Mouse (Mus musculus) midbrain, postnatal 0 days (tissue): ENCODE measurements at regions not wholly inside any gene's neighbourhood (a gene's known extent, or its start where the extent isn't known, plus 50 kb on each side); places are given as distances from the start of the nearest gene placed in this dataset.

Experiments
- ATAC-seq: fragments of 200-750 bp; cut with Nextera tagmentation; 2 replicates; pipeline ENCODE4 v1.8.0; 2017; ENCODE audit warnings: moderate number of reproducible peaks, mild to moderate bottlenecking, moderate TSS enrichment, moderate library complexity; ENCODE audit not compliant: low FRiP score
- DNase-seq: peaks from one replicate; pipeline ENCODE4 v3.0.0-alpha.2; 2015; ENCODE audit warnings: low spot score
- H3K27ac ChIP-seq: fragments of 300-500 bp; sonication (generic); 2 replicates; pipeline ENCODE4 v1.5.1; 2014; ENCODE audit warnings: low read depth, mild to moderate bottlenecking, low read length, mixed read lengths
- H3K27me3 ChIP-seq: fragments of 300-500 bp; sonication (generic); 2 replicates; pipeline ENCODE4 v1.6.1; 2014; ENCODE audit warnings: low read length, control low read depth, mixed read lengths; ENCODE audit not compliant: insufficient read depth
- H3K36me3 ChIP-seq: fragments of 300-500 bp; sonication (generic); 2 replicates; pipeline ENCODE4 v1.6.1; 2014; ENCODE audit warnings: low read length, control low read depth, mixed read lengths; ENCODE audit not compliant: insufficient read depth
- H3K4me1 ChIP-seq: fragments of 300-500 bp; sonication (generic); 2 replicates; pipeline ENCODE4 v1.6.1; 2014; ENCODE audit warnings: mild to moderate bottlenecking, control low read depth, antibody characterized with exemption, low read length, mixed read lengths; ENCODE audit not compliant: insufficient read depth
- H3K4me2 ChIP-seq: fragments of 300-500 bp; sonication (generic); 2 replicates; pipeline ENCODE4 v1.6.1; 2014; ENCODE audit warnings: low read depth, mild to moderate bottlenecking, low read length, mixed read lengths; ENCODE audit not compliant: poor library complexity, severe bottlenecking
- H3K4me3 ChIP-seq: fragments of 300-500 bp; sonication (generic); 2 replicates; pipeline ENCODE4 v1.5.1; 2014; ENCODE audit warnings: low read depth, mild to moderate bottlenecking, low read length, moderate library complexity
- H3K9ac ChIP-seq: fragments of 300-500 bp; sonication (generic); replicated peaks from 2 replicates; pipeline ENCODE4 v1.6.1; 2014; ENCODE audit warnings: mild to moderate bottlenecking, low read length, moderate library complexity, mixed read lengths; ENCODE audit not compliant: poor library complexity, severe bottlenecking
- H3K9me3 ChIP-seq: fragments of 300-500 bp; sonication (generic); 2 replicates; pipeline ENCODE4 v1.6.1; 2016; ENCODE audit warnings: low read length, control low read depth
- CTCF ChIP-seq: IDR thresholded peaks from 2 replicates; pipeline ENCODE4 v1.5.1; 2016; ENCODE audit warnings: antibody characterized with exemption, mild to moderate bottlenecking
- WGBS: fragments of 180-500 bp; shearing (Covaris S2); extraction: QIAGEN DNeasy Blood & Tissue Kit; methylation state at CpG from one replicate; pipeline ENCODE4 v1.1.7; 2014; 5-methylcytosine and 5-hydroxymethylcytosine counted together

DNA sequence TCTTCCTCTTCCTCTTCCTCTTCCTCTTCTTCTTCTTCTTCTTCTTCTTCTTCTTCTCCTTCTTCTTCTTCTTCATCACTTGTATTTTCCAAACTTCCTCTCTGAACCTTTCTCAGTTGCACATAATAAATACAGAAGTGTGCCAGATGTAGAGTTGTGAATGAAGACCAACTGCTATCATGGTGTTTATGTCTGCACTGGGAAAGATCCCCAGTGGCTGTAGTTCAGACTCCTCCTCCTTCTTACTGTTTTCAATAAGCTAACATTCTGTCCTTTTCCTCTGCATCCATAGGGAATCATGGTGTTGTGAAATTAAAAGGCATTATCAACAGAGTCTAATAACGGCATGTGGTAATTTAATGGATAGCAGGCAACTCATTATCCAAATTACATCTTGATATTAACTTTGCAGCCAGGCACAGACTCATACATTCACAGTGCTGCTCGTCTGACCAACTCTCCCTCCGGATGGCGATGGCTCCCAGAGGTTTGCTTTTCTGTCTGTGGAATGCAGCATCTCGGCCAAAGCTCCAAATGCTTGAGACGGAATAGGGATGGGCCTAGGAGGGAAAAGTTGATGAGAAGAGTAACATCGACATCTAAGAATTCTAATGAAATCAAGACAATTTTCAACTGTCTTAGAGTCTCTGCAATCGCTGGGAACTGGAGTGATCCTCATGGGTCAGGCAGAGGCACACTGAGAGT, 219.6 kb downstream of the Irs2 start:
- Histone ChIP-seq H3K27ac (no peak overlapping the region), H3K4me1 (peaks cover 10% of the 10 kb centered on the region; the same call in 1 of the 2 replicates), H3K27me3 (no peaks in the 10 kb centered on the region), H3K36me3 (no peaks in the 10 kb centered on the region), H3K4me2 (no peak overlapping the region), H3K9ac (no peak overlapping the region), H3K4me3 (no peak overlapping the region), H3K9me3 (no peaks in the 10 kb centered on the region)
- WGBS, result 78% methylated on average over 8 of the region's 8 CpGs
- DNase-seq (no peak), ATAC-seq (no peak)
- TF ChIP-seq CTCF, result no peak

DNA sequence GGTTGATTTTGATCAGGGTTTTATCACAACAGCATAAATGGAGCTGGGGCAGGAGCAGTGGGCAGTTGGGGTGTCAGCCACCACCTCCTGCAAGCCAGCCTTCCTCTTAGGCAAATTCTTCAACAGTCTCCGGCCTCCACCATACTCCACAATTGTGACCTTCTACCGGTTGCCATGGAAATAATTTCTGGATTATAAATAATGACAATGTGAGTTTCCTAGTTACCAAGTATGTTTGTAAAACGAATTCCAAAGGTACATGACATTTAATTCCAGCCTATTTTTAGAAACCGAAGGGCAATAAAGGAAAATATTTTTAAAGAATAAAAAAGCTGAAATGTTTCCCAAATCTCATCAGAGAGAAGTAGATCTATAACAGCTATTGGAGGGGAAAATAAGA, 222.5 kb downstream of the Irs2 start:
- H3K36me3 ChIP-seq, result no peaks in the 10 kb centered on the region
- no peaks in the 10 kb centered on the region for H3K27me3 ChIP-seq
- H3K4me3 ChIP-seq, result no peak overlapping the region
- H3K4me2 ChIP-seq, result no peak overlapping the region
- no peaks in the 10 kb centered on the region for H3K9me3 ChIP-seq
- no peak for TF ChIP-seq CTCF
- DNase-seq (no peak), ATAC-seq (no peak)
- H3K27ac ChIP-seq, result no peak overlapping the region
- no peak overlapping the region for H3K9ac ChIP-seq
- WGBS, result 55% methylated on average over 4 of the region's 4 CpGs
- H3K4me1 ChIP-seq, result peaks cover 10% of the 10 kb centered on the region; the same call in 1 of the 2 replicates

DNA sequence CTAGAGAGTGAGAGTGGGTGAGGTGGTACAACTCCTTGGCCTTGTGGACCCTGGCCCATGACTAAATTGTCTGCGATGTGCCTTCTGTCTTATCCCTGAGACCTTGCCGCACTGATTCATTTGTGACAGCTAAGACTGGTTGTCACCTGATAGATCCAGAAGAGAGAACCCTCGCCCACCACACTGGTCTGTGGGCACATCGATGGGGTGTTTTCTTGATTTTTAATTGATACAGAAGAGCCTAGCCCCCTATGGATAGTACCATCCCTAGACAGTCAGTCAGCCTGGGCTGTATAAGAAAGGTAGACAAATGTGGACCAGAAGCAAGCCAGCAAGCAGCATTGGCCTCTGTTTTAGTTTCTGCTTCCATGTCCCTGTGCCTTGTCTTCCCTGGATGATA, 222.9 kb downstream of the Irs2 start:
- no peak for TF ChIP-seq CTCF
- H3K4me1 ChIP-seq, result peaks cover 10% of the 10 kb centered on the region; the same call in 1 of the 2 replicates
- no peaks in the 10 kb centered on the region for H3K36me3 ChIP-seq
- H3K27me3 ChIP-seq, result no peaks in the 10 kb centered on the region
- ATAC-seq, result no peak
- H3K4me2 ChIP-seq, result no peak overlapping the region
- H3K9ac ChIP-seq, result no peak overlapping the region
- no peak overlapping the region for H3K4me3 ChIP-seq
- 95% methylated on average over 4 of the region's 4 CpGs for WGBS
- no peak overlapping the region for H3K27ac ChIP-seq
- no peak for DNase-seq
- H3K9me3 ChIP-seq, result no peaks in the 10 kb centered on the region

DNA sequence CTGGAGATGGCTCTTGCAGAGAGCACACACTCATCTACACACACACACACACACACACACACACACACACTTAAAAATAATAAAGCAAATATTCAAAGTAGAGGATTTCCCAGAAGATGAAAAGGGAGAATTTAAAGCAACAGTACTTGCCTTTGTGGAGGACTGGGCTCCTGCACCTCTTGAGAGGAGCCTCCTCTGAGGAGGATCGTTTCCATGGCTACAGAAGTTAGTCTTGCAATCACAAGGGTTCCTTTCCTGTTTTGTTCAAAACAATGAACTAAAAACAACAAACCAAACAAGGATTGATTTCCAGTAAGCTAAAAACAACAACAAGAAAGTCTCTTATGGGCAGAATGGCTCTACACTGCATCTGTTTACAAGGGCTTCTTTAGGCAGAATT, 223.8 kb downstream of the Irs2 start:
- no peaks in the 10 kb centered on the region for H3K36me3 ChIP-seq
- 28% methylated on average over 1 of the region's 1 CpGs for WGBS
- no peak overlapping the region for H3K4me2 ChIP-seq
- H3K27ac ChIP-seq, result no peak overlapping the region
- DNase-seq (peak; percentile 32), ATAC-seq (no peak)
- no peak overlapping the region for H3K9ac ChIP-seq
- peaks cover 10% of the 10 kb centered on the region; the same call in 1 of the 2 replicates for H3K4me1 ChIP-seq
- no peak overlapping the region for H3K4me3 ChIP-seq
- no peak for TF ChIP-seq CTCF
- H3K9me3 ChIP-seq, result no peaks in the 10 kb centered on the region
- H3K27me3 ChIP-seq, result no peaks in the 10 kb centered on the region

DNA sequence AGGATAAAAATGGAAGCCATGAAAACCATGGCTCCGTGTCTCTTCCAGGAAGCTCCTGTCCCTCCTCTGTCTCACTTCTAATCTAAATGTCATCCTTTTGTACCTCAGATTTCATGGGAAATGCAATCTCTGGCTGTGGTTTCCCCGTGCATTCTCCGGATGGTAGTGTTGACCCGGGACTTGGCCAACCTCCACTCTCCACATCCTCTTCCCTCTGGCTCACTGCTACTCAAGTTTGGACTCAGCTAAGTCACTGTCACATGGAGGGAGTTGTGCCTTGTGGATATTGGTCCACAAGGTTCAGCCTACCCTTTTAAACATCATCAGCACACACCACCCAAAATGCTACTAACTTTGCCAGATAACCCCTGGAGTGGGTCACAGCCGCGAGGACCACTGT, 226.4 kb downstream of the Irs2 start:
- TF ChIP-seq CTCF, result no peak
- no peak overlapping the region for H3K4me2 ChIP-seq
- H3K9me3 ChIP-seq, result no peaks in the 10 kb centered on the region
- no peak overlapping the region for H3K9ac ChIP-seq
- H3K27ac ChIP-seq, result no peak overlapping the region
- peaks cover 10% of the 10 kb centered on the region; the same call in 1 of the 2 replicates for H3K4me1 ChIP-seq
- no peak overlapping the region for H3K4me3 ChIP-seq
- ATAC-seq (no peak), DNase-seq (no peak)
- 96% methylated on average over 6 of the region's 6 CpGs for WGBS
- H3K36me3 ChIP-seq, result no peaks in the 10 kb centered on the region
- no peaks in the 10 kb centered on the region for H3K27me3 ChIP-seq

DNA sequence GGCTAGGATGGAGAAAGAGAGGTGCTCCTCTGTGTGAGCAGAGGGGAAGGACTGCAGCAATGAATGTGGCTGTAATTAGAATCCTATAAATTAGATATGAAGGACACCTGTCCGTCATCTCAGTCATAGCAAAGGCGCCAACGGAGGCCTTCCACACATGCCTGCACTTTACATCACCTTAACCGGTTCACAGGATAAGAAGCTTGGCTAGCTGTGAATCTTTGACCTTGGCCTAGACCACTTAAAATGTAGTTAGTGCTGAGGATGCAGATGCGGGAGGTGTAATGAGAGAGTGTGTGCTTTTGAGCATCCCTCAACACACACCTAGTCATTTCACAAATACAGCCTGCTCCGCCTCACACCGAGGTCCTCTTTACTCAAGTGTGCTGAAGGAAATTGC, 228.6 kb downstream of the Irs2 start:
- Histone ChIP-seq H3K36me3 (no peaks in the 10 kb centered on the region), H3K27me3 (no peaks in the 10 kb centered on the region), H3K9me3 (no peaks in the 10 kb centered on the region), H3K9ac (no peak overlapping the region), H3K4me3 (no peak overlapping the region), H3K27ac (no peak overlapping the region), H3K4me1 (0 out of 2 replicates have a peak, but pooled peaks cover 3% of the 10 kb centered on the region), H3K4me2 (no peak overlapping the region)
- no peak for DNase-seq
- TF ChIP-seq CTCF, result no peak
- ATAC-seq, result no peak
- WGBS, result 94% methylated on average over 7 of the region's 7 CpGs
